Mouse (Mus musculus) lung, postnatal 0 days (tissue): ENCODE measurements at regions not wholly inside any gene's neighbourhood (a gene's known extent, or its start where the extent isn't known, plus 50 kb on each side); places are given as distances from the start of the nearest gene placed in this dataset.

Experiments
- CTCF ChIP-seq: IDR thresholded peaks from 2 replicates; pipeline ENCODE4 v1.5.1; 2016; ENCODE audit warnings: antibody characterized with exemption, mild to moderate bottlenecking
- EP300 ChIP-seq: IDR thresholded peaks from 2 replicates; pipeline ENCODE4 v1.6.1; 2016; ENCODE audit warnings: antibody characterized with exemption, mild to moderate bottlenecking, control low read depth

GRCm38 (mm10) chr8:26690178-26690735 lies 286.9 kb upstream of the Zfp703 start:
- TF ChIP-seq CTCF: no peak
- TF ChIP-seq EP300: no peak
